Mouse (Mus musculus) c-Kit-positive CD71-negative TER-119-negative erythroid progenitor cells, embryonic 14.5 days (primary cell): ENCODE results near the gene Ndufaf2.

Source experiments
- DNase-seq: peaks from one replicate; pipeline ENCODE4 v3.0.0-alpha.2; 2013; ENCODE audit warnings: low read depth

Ndufaf2 gene

DNA sequence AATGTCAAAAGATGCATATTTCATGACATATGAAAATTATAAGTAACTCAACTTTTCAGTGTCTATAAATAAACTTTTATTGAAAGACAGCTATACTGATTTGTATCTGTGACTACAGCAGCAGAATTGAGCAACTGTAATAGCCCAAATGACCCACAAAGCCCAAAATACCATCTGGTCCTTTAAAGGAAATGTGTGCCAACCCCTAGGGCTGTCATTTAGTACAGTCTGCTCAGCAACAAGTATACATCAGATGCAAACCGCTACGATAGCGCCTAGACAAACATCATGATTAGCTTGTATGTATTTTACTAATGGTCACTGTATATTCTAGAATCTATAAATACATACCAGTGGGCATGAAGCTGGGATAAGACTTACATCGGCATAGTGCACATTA lies 74.3 kb downstream of the Ndufaf2 start:
- no peak for DNase-seq

DNA sequence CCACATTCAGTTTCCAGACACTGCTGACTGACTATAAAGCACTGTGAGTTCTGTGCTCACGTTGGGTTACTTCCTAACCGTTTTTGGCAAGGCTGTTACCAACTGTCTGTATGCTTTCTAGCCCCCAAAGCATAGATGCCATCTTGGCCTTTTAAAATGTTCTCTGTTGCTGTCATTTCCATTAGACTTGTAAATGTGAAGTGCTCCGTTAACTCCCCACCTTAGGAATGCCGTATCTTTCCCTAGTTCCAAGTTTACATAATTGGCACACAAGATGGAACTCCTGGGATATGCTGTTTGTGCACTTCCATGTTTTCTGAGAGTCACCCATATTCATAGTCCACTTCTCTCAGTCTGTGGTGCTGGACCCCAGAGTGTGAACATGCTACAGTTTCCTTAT lies 80.5 kb downstream of the Ndufaf2 start:
- no peak for DNase-seq

DNA sequence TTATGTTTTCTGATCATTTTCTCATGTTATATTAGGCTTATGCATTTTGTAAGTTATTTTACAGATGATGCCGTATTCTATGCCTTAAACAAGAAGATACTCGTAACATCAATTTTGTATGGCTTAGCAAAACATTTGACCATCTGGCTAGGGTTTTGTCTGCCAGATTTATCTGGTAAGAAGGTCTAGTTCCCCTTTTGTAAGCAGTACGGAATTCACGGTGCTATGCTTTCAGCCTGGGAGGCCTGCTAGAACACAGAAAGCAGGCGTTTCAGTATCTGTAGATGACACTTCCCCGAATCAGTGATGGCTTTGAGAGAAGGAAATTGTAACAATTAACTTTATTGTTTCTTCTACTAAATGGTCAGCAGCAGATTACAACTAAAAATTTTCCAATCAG lies 80.9 kb downstream of the Ndufaf2 start:
- DNase-seq: no peak

DNA sequence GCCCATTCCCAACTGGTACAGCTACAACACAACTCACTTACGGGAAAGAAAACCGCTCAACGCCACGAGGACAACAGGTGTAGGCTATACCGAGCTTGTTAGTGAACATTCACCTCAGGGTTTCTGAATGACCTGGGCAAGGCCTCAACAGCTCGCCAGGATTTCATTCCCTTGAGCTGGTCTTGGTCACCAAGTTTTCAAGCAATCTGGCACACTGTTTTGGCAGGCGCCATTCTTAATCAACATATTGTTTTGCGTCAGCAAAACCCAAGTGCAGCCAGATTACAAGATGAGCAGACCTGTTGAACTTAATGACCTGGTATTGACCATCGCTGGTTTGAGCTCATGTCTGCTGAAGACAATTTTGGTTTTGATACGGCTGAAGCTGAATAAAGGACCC lies 88.3 kb downstream of the Ndufaf2 start:
- DNase-seq: no peak

DNA sequence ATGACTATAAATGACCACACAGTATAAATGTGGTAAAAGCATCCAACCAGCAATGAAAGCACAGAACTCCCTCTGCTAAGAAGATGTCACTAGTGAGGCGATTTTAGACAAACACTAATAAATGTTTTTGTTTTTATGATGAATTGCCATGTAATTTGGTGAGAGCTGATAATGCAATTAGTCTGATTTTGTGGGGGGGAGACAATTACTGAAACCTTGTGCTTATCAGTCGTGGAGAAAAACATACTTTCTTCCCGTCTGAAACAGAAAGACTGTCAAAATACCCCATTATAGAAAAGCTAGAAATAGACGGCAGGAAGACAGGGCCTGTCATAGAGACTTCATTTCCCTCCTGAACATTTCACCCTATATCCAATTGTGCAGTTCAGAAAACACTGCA lies 89.3 kb downstream of the Ndufaf2 start:
- DNase-seq: no peak

DNA sequence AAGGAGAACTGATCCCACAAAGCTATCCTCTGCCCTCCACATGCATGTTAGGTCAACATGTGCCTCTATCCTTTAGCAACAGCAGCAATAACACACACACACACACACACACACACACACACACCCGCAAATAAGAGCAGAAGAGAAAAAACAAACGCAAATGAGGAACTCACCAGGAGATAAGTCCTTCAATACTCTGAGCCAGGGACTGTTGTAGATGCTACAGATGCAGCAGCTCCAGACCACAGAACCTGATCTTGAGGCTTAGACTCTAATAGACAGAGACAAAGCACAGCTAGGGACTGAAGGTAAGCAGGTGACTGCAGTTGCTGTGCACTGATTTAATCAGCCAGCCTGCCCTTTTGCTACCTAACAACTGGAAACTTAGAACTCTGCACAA lies 92.4 kb downstream of the Ndufaf2 start:
- no peak for DNase-seq

DNA sequence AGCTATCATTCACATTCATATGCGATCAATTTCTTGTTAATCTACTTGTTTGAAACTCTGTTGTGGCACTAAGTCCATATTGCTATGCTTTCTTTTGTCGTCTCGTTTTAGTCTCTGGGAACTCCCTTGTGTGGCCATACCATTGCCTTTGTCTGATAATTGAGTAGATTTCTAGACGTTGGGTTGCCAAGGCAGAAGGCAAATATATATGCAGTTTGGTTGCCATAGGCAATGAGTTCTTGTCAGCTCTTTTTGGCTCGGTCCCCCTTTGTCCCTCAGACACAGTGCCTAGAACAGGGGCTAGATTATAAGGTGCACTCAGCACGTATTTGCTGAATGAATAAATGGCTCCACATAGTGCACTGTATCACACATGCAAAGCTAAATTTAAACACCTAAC lies 94.1 kb downstream of the Ndufaf2 start:
- DNase-seq: no peak

DNA sequence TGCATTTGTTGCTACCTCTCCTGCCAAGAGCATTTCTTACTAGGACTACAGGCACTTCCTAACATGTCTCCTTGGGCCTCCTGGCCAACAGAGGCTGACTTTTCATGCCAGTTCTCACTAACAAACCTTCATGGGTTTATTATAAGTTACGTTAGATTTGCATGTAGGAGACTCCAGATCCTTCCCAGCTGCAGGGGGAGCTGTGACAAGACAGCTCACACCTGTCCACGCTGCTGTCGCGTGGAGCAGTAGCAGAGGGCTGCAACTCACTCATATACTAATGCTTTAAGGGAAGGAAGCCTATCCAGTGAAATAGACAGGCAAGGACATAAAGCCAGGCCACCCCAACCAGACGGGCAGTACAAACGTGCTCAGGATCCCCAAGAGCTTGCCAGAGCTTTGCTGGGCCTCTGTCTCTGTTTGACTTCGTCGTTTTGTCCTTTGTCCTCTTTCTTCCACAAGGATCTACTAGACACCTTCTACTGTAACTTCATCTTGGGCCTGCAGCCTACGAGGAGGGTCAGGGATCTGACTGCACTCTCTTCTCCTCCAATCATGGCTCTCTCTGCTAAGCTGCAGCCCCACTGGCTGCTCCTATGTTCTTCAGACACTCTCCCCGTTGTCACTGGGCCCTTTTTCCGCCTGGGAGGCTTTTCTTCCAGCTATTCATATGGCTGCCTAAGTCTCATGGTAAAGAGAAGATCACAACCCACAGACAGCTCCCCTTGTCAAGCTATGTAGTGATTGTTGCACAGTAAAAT lies 94.9 kb downstream of the Ndufaf2 start:
- no peak for DNase-seq

DNA sequence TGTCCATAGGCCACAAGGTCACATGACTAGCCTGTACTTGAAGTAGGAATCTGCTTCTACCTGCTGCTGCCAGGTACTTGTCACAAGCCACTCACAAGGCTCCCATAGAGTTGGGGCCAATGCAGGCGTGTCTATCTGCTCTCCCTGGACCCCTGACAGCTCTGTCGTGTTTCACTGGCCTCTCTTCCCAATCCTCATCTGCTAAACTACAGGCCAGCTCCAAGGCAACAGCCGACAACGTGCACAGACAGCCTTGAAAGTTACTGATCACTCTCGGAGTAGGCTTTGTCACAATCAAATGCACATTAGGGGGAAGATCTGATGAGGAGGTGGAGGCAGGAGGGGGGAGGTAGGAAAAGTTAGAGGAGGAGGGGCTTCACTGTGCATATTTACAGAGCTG lies 95.5 kb downstream of the Ndufaf2 start:
- no peak for DNase-seq

DNA sequence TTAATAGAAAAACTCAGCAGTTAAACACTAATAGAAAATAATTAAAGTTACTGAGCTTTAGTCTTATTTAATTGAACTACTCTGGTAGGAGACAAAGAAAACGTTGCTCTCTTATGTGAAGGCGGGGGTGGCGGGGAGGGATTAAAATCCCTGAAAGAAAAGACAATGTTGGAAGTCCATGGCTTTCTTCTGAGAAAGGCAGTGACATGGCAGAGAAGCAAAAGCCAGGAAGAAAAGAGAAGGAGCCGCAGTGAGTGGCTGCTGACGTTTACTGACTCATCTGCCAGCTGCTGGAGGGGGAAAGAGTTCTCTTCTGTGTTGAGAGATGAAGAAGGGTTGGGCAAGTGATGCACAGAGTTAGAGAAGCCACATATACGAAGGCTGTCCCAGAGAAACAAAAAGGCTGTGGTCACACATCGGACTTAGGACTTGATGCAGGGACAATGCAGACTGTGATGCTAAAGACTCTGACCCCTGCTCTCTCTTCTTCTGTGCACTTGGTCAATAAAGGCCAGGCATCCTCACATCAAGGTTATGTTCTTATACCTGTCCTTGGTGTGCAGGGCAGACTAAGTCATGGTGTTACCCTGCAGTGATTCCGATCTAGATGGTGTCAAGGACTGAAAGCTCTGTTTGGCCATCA lies 97.4 kb downstream of the Ndufaf2 start:
- no peak for DNase-seq

DNA sequence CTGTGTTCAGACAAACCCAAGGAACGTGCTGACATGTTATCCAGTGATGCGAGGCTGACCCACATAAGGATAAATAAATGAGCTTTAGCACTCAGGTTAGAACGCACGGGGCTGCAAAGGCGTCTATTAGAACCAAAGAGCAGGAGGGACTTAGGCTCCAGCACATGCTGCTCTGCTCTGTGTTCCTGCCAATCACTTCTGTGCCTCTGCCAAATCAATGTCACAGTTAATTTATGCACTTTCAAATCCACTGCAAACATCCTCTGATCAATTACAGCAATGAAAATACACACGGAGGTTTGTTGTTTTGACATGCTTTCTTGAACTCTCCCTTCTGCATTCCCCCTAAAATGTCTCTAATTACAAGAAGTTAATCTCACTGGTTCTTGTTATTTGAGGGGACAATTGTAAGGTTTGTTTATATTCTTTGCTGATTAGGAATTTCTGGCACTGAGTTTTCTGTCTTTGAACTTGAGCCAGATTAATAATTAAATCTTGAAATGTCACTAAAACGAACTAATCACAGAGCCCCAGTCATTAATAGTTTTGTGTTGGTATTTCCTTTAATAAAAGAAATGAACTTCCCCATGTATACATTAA lies 98.0 kb downstream of the Ndufaf2 start:
- DNase-seq: no peak

DNA sequence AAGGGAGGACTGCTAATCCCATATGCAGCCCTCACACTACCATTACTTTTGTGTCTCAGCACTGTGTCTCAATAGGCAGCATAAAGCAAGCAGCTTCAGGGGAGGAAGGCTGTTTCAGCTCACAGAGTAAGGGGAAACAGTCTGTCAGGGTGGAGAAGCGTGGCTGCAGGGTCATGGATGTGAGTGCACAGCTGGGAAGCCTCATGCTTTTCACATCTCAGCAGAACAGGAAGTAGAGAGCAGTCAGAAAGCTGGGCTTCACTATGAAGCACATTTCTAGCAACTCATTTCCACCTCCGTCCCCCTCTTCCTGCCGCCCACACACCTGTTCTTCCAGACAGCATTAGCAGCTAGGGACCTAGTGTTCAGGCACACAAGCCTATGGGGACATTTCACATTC lies 101.5 kb downstream of the Ndufaf2 start:
- DNase-seq: no peak

DNA sequence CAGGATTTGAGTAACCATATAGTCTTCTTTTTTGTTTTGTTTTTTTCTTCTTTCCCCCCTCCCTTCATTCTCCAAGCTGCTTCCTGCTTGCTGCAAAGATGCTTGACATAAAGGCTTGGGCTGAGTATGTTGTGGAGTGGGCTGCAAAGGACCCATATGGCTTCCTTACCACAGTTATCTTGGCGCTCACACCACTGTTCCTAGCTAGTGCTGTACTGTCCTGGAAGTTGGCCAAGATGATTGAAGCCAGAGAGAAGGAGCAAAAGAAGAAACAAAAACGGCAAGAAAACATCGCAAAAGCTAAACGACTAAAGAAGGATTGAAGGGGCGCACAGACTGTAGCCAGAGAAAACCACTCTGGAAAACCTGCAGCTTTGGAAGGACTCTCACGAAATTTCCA lies 111.1 kb downstream of the Ndufaf2 start:
- no peak for DNase-seq

DNA sequence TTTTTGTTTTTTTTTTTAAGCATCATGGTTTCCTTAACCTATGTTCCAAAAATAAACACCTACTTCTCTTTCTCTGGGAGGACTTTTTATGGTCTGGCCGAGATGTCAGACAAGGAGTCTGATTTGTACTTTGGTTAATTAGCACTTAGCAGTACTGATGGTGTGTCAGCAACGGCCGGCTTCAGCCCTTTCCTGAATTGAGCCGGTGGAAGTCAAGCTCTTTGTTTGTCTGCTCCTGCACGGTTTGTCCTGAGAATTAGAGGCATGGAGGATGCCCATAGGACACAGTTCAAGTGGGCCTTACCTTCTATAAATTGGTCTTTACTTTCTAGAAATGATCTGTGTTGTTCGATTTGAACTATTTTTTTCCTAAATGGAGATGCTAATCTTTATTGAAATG lies 111.5 kb downstream of the Ndufaf2 start:
- no peak for DNase-seq

DNA sequence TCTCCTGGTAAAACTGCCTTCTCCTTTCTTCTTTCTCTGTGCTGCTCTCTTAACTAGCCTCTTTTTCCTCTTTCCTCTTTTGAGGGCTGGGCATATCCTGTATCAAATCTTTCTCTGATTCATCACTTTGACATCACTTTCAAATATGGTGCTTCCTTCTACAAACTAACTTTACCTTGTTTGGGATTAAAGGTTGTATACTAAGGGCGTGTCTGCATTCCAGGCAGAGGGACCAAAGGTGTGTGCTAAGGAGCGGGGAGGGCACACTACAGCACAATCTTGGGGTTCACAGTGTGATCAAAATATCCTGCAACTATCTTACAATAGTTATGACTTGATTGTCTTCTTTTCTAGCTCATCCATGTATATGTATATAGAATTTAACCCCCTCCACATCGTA lies 112.4 kb downstream of the Ndufaf2 start:
- no peak for DNase-seq

DNA sequence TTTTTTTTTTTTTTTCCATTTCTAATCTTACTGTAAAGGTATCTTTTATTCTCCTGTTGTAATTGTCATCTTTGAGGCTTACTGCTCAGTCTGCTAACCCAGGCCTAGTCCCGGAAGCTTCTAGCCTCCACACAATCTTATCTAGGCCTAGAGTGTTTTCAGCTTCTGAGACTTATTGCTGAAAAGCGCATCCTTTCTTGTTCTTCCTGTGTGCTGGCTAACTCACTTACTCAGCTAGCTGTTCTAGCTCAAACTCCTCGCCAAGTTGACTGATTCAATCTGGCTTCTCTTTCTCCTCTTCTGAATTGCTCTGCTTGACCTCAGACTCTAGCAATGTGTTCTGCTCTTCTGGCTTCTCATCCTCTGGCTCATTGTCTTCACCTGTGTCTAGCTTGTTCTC lies 112.8 kb downstream of the Ndufaf2 start:
- no peak for DNase-seq

DNA sequence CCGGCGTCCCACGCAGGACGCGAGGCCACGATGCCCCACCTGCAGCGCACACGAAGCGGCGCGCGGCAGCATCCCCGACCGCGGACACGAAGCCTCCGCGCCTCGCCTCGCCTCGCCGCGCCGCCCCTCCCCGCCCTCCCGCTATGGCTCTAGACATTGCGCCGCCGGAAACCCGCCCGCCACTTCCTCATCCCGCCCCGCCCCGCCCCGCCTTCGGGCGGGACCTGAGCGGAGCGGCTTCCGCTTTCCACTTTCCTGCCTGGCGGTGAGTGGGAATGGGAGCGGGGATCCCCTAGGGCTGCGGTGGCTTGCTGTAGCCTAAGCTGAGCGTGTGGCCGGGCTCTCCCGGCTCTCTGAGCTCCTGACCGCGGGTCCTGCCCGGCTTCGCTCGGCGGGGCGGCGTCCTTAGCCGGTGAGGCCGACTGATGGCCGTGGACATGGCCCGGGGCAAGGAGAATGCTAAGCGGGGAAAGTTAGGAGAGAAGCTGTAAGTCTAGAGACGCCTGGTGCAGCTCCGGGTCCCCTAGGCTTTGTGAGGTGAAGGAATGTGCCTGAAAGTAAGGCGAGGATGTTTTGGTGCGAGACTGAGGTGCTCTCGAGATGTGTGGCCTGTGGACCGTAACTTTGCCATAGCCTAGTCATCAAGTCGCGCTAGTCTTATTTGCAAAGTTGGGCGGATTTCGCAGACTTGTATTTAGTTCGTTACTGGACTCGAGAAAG lies 114.0 kb downstream of the Ndufaf2 start, which contains the start of gene Smim15:
Gene Smim15 (plus strand): TSS at position 225 of the 720 bp plus-strand sequence.
- peak; percentile 80 for DNase-seq

DNA sequence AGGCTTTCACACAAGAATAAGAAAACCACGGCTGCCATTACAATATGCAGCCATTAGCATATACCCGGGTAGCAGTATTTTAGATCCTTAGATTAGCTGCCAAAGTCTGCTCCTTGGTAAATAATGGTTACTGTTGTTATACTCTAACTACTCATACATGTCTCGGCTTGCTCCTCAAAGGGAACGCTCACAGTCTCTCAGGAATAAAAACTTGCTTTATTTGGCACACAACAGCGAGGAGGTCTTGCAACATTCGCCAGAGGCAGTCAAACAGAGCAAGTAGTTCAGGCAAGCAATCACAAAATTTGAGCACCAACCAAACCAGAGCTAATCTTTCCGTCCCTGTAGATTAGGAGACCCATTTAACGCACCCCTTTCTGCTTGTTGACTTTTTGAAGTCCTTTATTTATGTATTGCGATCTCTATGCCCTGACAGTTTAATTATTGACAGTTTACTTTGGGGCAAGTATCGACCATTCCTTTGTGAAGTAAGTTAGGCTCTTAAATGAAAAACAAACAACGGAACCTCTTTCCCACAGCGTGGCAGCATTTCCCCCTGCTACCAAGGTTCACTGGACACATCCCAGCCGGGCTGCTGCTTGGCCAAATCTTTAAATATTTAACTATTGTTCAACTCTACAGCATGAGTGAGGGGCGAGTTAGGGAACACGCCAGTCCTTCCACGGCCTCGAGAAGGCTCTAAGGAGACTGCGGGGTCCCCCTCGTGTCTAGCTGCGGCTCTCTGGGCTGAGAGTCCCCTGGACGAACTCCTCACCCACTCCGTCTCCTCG lies 114.8 kb downstream of the Ndufaf2 start:
- peak; percentile 12 for DNase-seq

DNA sequence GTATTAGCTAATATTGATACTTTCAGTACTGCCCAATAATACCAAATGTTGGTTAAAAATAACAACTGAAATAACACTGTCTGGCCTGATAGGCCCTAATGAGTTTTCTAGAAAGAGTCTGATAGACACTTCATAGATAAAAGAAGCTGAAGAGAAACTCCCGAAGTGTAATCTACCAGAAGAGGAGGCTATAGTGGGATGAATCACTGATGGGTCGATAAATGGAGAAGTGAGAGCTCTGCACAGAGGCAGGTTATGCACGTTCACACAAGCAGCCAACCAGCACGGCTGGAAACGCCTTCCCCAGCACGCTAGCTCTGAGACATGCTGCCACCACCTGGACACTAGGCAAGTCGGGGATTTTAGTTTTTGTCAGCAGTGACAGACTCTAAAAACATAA lies 117.1 kb downstream of the Ndufaf2 start:
- DNase-seq: peak; percentile 70

DNA sequence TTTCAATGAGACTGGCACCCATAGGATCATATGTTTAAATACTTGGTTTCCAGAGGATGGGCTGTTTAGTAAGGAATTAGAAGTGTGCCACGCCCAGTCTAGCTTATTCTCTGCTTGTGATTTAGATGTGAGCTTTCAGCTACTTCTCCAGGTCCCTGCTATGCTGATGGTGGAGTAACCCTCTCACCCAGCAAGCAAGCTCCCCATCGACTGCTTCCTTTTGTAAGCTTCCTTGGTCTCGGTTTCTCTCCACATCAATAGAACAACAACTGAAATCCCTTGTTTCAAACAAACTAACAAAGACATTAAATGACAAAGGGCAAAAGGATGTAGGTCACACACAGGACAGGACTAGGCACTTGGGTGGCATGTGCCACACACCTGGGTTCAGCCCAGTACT lies 118.0 kb downstream of the Ndufaf2 start:
- DNase-seq: no peak

DNA sequence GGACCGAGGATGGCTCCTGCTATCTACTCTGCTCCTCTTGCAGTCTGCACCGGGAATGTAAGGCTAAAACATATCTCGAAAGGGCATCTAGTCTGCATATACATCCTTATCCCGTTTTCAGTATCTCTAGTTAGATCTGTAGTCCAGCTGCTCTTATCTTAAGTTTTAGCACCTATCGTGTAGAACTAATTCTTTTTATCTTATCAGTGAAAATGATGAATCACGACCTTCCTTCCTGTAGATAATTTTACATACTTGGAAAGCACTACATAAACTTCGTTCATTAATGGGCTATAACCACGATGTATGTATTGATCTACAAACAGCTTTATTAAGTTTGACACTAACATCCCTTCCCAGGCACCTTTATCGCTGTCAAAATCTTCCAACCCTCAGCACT lies 118.5 kb downstream of the Ndufaf2 start:
- DNase-seq: no peak

DNA sequence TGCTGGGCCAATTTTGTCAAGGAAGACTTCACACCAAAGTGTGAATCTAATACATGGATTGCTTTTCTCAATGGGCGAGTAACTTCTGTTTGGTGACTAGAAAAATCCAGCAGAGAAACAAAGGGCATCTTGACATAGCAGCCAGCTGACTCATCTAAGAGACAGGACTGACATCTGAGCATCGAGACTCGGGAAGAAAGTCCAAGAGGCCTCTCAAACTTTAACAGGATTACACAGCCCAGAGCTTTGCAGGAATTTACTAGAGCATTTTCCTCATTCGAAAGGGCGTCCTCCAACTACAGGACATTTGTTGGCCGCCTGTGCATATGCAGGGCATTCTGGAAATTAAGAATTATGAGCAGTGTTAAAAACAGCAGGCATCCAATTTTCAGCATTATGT lies 119.0 kb downstream of the Ndufaf2 start:
- no peak for DNase-seq
